Mouse (Mus musculus) megakaryocyte, embryonic 14.5 days (primary cell): Measurements from ENCODE around the gene Defb13.
"Not testable (repeated sequence)": the region's sequence is repeated elsewhere in the genome, so short reads cannot be mapped to it uniquely, and the experiment has no call there.

ENCODE experiments used
- FLI1 ChIP-seq: IDR thresholded peaks from 2 replicates; pipeline ENCODE4 v1.6.1; 2012; ENCODE audit warnings: low read length, inconsistent platforms, mixed read lengths
- GATA1 ChIP-seq: IDR thresholded peaks from 3 replicates; pipeline ENCODE4 v1.6.1; 2012; ENCODE audit warnings: mixed read lengths, low read length, inconsistent platforms, borderline replicate concordance

GRCm38 (mm10) chr8:21938052-21938451 lies 8.5 kb upstream of the Defb13 start, which contains the start of gene Defb35:
- not testable (repeated sequence) for TF ChIP-seq GATA1, FLI1
